Mouse (Mus musculus) heart, postnatal 0 days (tissue): Measurements from ENCODE around the gene Arpc1a. TPM values are rescaled to one million over a fixed set of nuclear protein-coding genes. Genes with fewer than 3 reads are reported as not detected.
"Not testable (repeated sequence)": the region's sequence is repeated elsewhere in the genome, so short reads cannot be mapped to it uniquely, and the experiment has no call there.

Experiments
- ATAC-seq: fragments of 200-750 bp; cut with Nextera tagmentation; 2 replicates; pipeline ENCODE4 v1.8.0; 2017; ENCODE audit warnings: low read depth, moderate number of reproducible peaks, moderate library complexity; ENCODE audit not compliant: insufficient read depth
- DNase-seq: peaks from one replicate; pipeline ENCODE4 v3.0.0-alpha.2; 2016; ENCODE audit warnings: low spot score
- H3K27ac ChIP-seq: fragments of 300-500 bp; sonication (generic); 2 replicates; pipeline ENCODE4 v1.5.1; 2014; ENCODE audit warnings: low read depth, mild to moderate bottlenecking
- H3K27me3 ChIP-seq: fragments of 300-500 bp; sonication (generic); 2 replicates; pipeline ENCODE4 v1.6.1; 2014; ENCODE audit warnings: low read length, mixed read lengths; ENCODE audit not compliant: control insufficient read depth, insufficient read depth
- H3K36me3 ChIP-seq: fragments of 300-500 bp; sonication (generic); replicated peaks from 2 replicates; pipeline ENCODE4 v1.6.1; 2014; ENCODE audit warnings: low read length, mixed read lengths; ENCODE audit not compliant: control insufficient read depth, insufficient read depth
- H3K4me1 ChIP-seq: fragments of 300-500 bp; sonication (generic); 2 replicates; pipeline ENCODE4 v1.6.1; 2014; ENCODE audit warnings: antibody characterized with exemption; ENCODE audit not compliant: control insufficient read depth, insufficient read depth
- H3K4me2 ChIP-seq: fragments of 300-500 bp; sonication (generic); 2 replicates; pipeline ENCODE4 v1.6.1; 2014; ENCODE audit warnings: low read depth, mild to moderate bottlenecking, low read length, moderate library complexity
- H3K4me3 ChIP-seq: fragments of 300-500 bp; sonication (generic); 2 replicates; pipeline ENCODE4 v1.5.1; 2014; ENCODE audit warnings: low read depth, low read length
- H3K9ac ChIP-seq: fragments of 300-500 bp; sonication (generic); replicated peaks from 2 replicates; pipeline ENCODE4 v1.6.1; 2014; ENCODE audit warnings: low read depth, low read length, mixed read lengths
- H3K9me3 ChIP-seq: fragments of 300-500 bp; sonication (generic); replicated peaks from 2 replicates; pipeline ENCODE4 v1.6.1; 2016; ENCODE audit warnings: low read length; ENCODE audit not compliant: control insufficient read depth
- CTCF ChIP-seq: IDR thresholded peaks from 2 replicates; pipeline ENCODE4 v1.5.1; 2016; ENCODE audit warnings: antibody characterized with exemption, control low read depth, low read depth
- EP300 ChIP-seq: IDR thresholded peaks from 2 replicates; pipeline ENCODE4 v1.6.1; 2016; ENCODE audit warnings: antibody characterized with exemption, low read depth
- WGBS: fragments of 180-500 bp; shearing (Covaris S2); extraction: QIAGEN DNeasy Blood & Tissue Kit; methylation state at CpG from one replicate; pipeline ENCODE4 v1.1.7; 2014; 5-methylcytosine and 5-hydroxymethylcytosine counted together
- polyA plus RNA-seq: library from polyadenylated mRNA; unstranded; fragments of >200 nt; fragmentation: Nextera tagmentation; extraction: Ambion mirVana; gene quantifications from 2 replicates; pipeline ENCODE4 v1.2.1, GENCODE M21; 2015
- total RNA-seq: library from RNA; depleted of rRNA; stranded (reverse); fragments of >200 nt; gene quantifications from 2 replicates; pipeline ENCODE4 v1.2.3, GENCODE M21; 2014; ENCODE audit warnings: low replicate concordance

Gene Arpc1a
- total and polyA plus RNA-seq, 2 experiments from 2014 or later, result 73.5 to 82.0 TPM

DNA sequence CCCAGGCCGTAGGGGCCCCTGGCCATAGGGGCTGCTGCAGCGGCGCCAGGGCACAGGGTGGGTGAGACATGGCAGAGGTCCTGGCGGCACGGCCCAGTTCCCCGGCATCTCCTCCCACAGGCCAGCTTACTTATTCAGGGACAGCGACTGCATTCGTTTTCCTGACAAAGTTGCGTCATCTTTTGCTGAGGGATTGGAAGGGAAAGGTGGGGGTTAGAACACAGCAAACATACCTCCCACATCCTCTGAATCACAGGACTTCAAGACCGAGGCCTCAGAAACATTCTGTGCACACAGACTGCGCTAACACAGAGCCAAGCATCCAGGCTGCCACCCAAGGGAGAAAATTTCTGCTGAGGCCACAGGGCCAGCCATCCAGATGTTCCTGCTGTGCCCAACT, 46.6 kb downstream of the Arpc1a start:
- 68% methylated on average over 11 of the region's 11 CpGs for WGBS
- Histone ChIP-seq H3K9ac (no peak overlapping the region), H3K27me3 (no peaks in the 10 kb centered on the region), H3K4me2 (no peak overlapping the region), H3K36me3 (peaks cover 93% of the 10 kb centered on the region), H3K9me3 (no peaks in the 10 kb centered on the region), H3K4me3 (no peak overlapping the region), H3K27ac (peak overlapping the region; percentile 48; the same call in 1 of the 2 replicates), H3K4me1 (no peaks in the 10 kb centered on the region)
- no peak for DNase-seq
- ATAC-seq, result peak; percentile 29
- TF ChIP-seq EP300 (no peak), CTCF (no peak)

DNA sequence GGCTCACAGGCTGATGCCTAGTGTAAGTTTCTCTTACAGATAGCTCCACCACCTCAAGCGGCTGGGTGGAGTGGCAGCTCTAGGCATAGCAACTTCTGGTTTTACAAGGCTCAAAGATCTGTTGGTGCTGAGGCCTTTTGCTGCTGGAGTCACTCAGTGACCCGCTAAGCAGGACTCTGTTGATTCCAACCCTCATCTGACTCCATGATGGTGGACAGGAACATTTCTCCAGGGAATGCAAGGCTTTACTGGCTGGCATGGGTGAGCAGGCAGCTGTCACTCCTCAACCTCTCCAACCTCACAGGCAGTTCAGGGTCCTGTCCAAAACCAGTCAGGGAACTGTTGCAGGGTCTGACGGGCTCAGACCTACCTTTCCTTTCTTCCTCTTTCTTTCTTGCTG, 47.4 kb downstream of the Arpc1a start:
- Histone ChIP-seq H3K27ac (no peak overlapping the region), H3K4me3 (no peak overlapping the region), H3K27me3 (no peaks in the 10 kb centered on the region), H3K9me3 (no peaks in the 10 kb centered on the region), H3K4me1 (no peaks in the 10 kb centered on the region), H3K36me3 (peaks cover 93% of the 10 kb centered on the region), H3K4me2 (no peak overlapping the region), H3K9ac (no peak overlapping the region)
- 85% methylated on average over 3 of the region's 3 CpGs for WGBS
- DNase-seq, result no peak
- no peak for TF ChIP-seq EP300
- TF ChIP-seq CTCF, result no peak
- ATAC-seq, result no peak

DNA sequence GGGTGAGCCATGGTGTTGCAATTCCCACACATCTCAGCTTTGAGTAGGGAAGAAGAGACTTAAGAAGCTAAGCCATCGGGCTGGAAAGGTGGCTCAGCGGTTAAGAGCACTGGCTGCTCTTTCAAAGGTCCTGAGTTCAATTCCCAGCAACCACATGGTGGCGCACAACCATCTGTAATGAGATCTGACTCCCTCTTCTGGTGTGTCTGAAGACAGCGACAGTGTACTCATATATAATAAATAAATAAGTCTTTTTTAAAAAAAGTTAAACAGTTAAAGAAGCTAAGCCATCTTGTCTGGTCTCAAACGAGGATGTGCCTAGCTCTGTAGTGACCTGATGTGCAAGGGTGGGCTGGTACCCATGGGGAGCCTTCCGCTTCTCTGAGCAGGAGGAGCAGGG, 49.6 kb downstream of the Arpc1a start:
- not testable (repeated sequence) for DNase-seq, H3K27me3 ChIP-seq, H3K4me1 ChIP-seq, H3K27ac ChIP-seq, H3K4me3 ChIP-seq, ATAC-seq, H3K9ac ChIP-seq, H3K9me3 ChIP-seq, H3K4me2 ChIP-seq
- 90% methylated on average over 6 of the region's 6 CpGs for WGBS
- H3K36me3 ChIP-seq, result peaks cover 80% of the 10 kb centered on the region

DNA sequence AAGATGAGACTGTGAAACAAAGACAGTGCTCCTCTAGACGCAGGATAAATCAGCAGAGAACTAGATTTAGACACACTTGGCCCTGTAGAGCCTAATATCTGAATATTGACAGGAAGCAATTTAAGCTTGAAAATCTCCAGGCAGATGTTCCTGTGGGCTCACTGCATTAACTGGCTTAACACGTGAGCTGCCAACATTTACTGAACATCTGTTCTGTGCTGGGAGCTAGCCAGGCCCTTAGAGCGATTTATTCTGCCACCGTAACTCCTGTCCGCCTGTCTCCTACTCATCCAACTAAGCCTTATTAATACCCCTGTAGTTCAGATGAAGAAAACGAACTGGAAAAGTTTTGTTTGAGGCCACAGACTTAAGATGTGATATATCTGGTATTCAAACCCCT, 55.2 kb downstream of the Arpc1a start:
- TF ChIP-seq EP300, result no peak
- no peak for TF ChIP-seq CTCF
- Histone ChIP-seq H3K4me1 (peaks cover 16% of the 10 kb centered on the region), H3K36me3 (peaks cover 54% of the 10 kb centered on the region), H3K9me3 (no peaks in the 10 kb centered on the region), H3K27ac (peak overlapping the region; percentile 88; the same call in 1 of the 2 replicates), H3K9ac (peak overlapping the region; percentile 82), H3K4me3 (peak overlapping the region; percentile 90), H3K4me2 (peak overlapping the region; percentile 85), H3K27me3 (no peaks in the 10 kb centered on the region)
- 5% methylated on average over 6 of the region's 6 CpGs for WGBS
- ATAC-seq (no peak), DNase-seq (no peak)

DNA sequence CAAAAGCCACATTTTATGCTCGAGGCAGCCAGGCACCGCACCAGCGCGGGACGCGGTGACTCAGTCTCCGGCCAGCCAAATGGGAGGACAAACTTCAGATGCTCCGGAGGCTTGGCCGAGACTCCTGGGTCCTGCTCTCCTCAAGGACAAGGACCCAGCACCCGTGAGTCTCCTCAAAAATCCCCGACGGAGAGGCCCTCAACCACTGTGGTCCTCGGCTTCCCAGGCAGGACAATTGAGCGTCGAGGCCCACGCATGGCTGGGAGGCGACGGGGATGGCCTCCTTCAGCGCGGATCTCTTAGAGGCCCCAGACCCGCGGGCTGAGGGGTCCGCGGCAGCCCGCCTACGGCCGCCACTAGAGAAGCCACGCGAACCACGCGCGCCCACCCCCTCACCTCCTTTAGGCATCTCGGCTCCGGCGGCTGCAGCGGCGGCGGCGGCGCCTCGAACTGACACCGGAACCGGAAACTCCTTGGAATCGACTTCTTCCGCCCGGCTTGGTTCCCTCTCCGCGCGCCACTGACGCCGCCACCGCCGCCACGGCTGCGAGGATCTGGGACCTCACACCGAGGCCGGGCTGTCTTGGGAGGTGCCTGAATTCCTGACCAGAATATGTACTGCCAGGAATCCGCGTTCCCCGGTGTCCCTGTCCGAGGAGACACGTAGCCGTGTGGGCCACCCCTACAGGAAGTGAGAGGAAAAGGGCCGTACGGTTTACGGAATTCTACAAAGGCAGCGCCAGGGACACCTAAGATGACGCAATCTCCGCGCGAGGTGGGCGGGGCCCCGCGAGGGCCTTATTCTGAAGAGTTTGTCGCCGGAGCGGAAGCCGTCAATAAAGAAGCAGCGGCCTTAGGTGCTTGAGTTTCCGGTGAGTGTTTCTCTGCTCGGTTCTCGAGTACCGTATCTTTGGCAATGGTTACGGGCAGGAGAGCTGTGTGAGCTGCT, 56.2 kb downstream of the Arpc1a start, which contains the start of the genes Pdap1 and Bud31:
TSS of gene Pdap1 (minus strand) at position 668 of the 949 bp plus-strand sequence.
TSS of gene Bud31 (plus strand) at position 792 of the 949 bp plus-strand sequence.
- H3K4me3 ChIP-seq, result peak within 1 kb of the TSS; percentile 90
- peak within 1 kb of the TSS; percentile 88 for H3K27ac ChIP-seq
- H3K4me2 ChIP-seq, result peak within 1 kb of the TSS; percentile 85
- TF ChIP-seq EP300, result peak; percentile 99
- TF ChIP-seq CTCF, result no peak
- H3K27me3 ChIP-seq, result no peaks in the 10 kb centered on the region
- H3K36me3 ChIP-seq, result peaks cover 54% of the 10 kb centered on the region
- DNase-seq (peak; percentile 94), ATAC-seq (peak; percentile 91)
- peaks cover 16% of the 10 kb centered on the region for H3K4me1 ChIP-seq
- H3K9ac ChIP-seq, result peak within 1 kb of the TSS; percentile 82
- H3K9me3 ChIP-seq, result no peaks in the 10 kb centered on the region
- WGBS, result under 1% methylated on average over 81 of the region's 84 CpGs
